Mouse (Mus musculus) embryonic facial prominence, embryonic 14.5 days (tissue): ENCODE results near the gene Add1. TPM values are rescaled to one million over a fixed set of nuclear protein-coding genes. Genes with fewer than 3 reads are reported as not detected.

Experiments used
- ATAC-seq: fragments of 200-750 bp; cut with Nextera tagmentation; 2 replicates; pipeline ENCODE4 v1.8.0; 2017; ENCODE audit warnings: low read depth, moderate number of reproducible peaks, moderate TSS enrichment
- DNase-seq: peaks from one replicate; pipeline ENCODE4 v3.0.0-alpha.2; 2015; ENCODE audit warnings: low spot score
- H3K27ac ChIP-seq: fragments of 300-500 bp; sonication (generic); replicated peaks from 2 replicates; pipeline ENCODE4 v1.5.1; 2014; ENCODE audit warnings: low read depth, mild to moderate bottlenecking, low read length, moderate library complexity
- H3K27me3 ChIP-seq: fragments of 300-500 bp; sonication (generic); replicated peaks from 2 replicates; pipeline ENCODE4 v1.6.1; 2014; ENCODE audit warnings: low read length; ENCODE audit not compliant: control insufficient read depth, insufficient read depth
- H3K36me3 ChIP-seq: fragments of 300-500 bp; sonication (generic); 2 replicates; pipeline ENCODE4 v1.6.1; 2014; ENCODE audit warnings: low read length, mixed read lengths; ENCODE audit not compliant: control insufficient read depth, insufficient read depth
- H3K4me1 ChIP-seq: fragments of 300-500 bp; sonication (generic); 2 replicates; pipeline ENCODE4 v1.6.1; 2014; ENCODE audit warnings: antibody characterized with exemption, low read length; ENCODE audit not compliant: control insufficient read depth, insufficient read depth
- H3K4me2 ChIP-seq: fragments of 300-500 bp; sonication (generic); 2 replicates; pipeline ENCODE4 v1.6.1; 2014; ENCODE audit warnings: low read depth, mild to moderate bottlenecking, low read length, moderate library complexity, mixed read lengths
- H3K4me3 ChIP-seq: fragments of 300-500 bp; sonication (generic); 2 replicates; pipeline ENCODE4 v1.5.1; 2014; ENCODE audit warnings: low read depth, mild to moderate bottlenecking, low read length
- H3K9ac ChIP-seq: fragments of 300-500 bp; sonication (generic); 2 replicates; pipeline ENCODE4 v1.6.1; 2014; ENCODE audit warnings: low read depth, mild to moderate bottlenecking, low read length, moderate library complexity, mixed read lengths
- H3K9me3 ChIP-seq: fragments of 300-500 bp; sonication (generic); 2 replicates; pipeline ENCODE4 v1.6.1; 2016; ENCODE audit warnings: low read length; ENCODE audit not compliant: control insufficient read depth
- WGBS: fragments of 180-500 bp; shearing (Covaris S2); extraction: QIAGEN DNeasy Blood & Tissue Kit; methylation state at CpG from one replicate; pipeline ENCODE4 v1.1.7; 2014; 5-methylcytosine and 5-hydroxymethylcytosine counted together
- polyA plus RNA-seq: library from polyadenylated mRNA; unstranded; fragments of >200 nt; fragmentation: Nextera tagmentation; extraction: Ambion mirVana; gene quantifications from 2 replicates; pipeline ENCODE4 v1.2.1, GENCODE M21; 2014

The Add1 gene
- polyA plus RNA-seq, 1 experiment from 2014 or later = 190 TPM

DNA sequence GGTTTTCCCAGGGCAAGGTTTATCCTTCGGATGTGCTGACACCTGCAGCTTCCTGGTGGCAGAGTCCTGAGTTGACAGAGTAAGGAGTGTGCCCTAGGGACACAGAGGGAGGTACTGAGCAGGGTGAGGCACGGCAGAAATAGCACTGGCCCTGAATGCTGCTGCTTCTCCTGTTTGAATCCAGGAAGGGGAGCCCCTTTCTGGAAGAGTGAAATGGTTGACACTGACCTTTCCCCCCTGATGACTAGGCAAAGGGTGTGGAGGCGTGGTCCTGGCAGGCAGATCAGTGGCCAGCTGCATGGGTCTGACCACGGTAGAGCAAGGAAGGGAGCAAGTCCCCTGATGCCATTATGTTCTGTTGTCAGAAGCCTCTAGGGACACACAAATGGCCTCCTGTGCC lies 42.8 kb upstream of the Add1 start:
- no peaks in the 10 kb centered on the region for H3K4me1 ChIP-seq
- WGBS = 38% methylated on average over 3 of the region's 4 CpGs
- ATAC-seq = no peak

DNA sequence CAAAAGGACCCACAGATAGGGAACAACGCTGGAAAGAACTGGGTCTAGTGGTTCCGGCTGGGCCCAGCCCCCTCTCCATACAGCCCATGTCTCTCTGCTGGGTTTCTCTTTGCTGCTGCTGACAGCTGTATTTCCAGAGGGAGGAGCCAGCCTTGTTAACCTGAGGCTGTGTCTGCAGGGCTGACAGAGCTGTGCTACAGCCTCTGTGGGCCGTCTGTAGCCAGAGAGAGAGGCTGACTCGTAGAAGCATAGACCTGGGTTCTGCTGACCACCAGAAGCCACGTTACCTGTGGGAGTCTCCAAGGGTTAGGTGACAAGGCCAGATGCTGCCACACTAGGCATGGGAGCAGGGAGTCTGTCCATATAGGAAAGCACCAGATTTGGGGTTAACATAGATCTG lies 40.4 kb upstream of the Add1 start:
- no peak overlapping the region for H3K27ac ChIP-seq
- no peaks in the 10 kb centered on the region for H3K27me3 ChIP-seq
- H3K4me3 ChIP-seq = no peak overlapping the region
- no peak overlapping the region for H3K9ac ChIP-seq
- WGBS = 71% methylated on average over 5 of the region's 5 CpGs
- ATAC-seq (no peak), DNase-seq (no peak)
- no peaks in the 10 kb centered on the region for H3K4me1 ChIP-seq
- no peak overlapping the region for H3K4me2 ChIP-seq
- no peaks in the 10 kb centered on the region for H3K9me3 ChIP-seq
- no peaks in the 10 kb centered on the region for H3K36me3 ChIP-seq

More for the DNA sequence above, 42.8 kb upstream of the Add1 start:
- H3K4me3 ChIP-seq = no peak overlapping the region
- H3K36me3 ChIP-seq = no peaks in the 10 kb centered on the region
- H3K27ac ChIP-seq = no peak overlapping the region
- H3K27me3 ChIP-seq = no peaks in the 10 kb centered on the region
- no peak overlapping the region for H3K4me2 ChIP-seq
- DNase-seq = no peak
- H3K9ac ChIP-seq = no peak overlapping the region
- H3K9me3 ChIP-seq = no peaks in the 10 kb centered on the region

DNA sequence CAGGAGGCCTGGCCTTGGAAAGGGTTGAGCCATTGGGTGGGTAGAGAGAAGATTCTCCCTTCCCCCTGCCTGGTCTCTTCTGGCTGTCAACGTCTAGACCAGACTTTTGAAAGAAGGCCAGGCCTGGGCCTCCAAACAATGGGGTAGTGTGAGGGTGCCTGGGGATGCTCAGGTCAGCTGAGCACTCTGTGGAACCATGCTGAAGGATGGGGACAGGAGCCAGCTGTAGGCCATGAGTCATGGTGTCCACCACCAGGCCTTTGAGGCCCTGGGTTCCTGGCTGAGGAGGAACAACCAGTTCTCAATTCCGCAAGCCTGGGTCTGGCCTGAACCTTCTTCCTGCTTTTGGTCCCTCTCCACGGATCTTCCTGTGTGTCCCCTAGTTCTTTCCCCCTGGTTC lies 39.6 kb upstream of the Add1 start:
- WGBS = 58% methylated on average over 3 of the region's 3 CpGs
- H3K27ac ChIP-seq = no peak overlapping the region
- ATAC-seq = no peak

DNA sequence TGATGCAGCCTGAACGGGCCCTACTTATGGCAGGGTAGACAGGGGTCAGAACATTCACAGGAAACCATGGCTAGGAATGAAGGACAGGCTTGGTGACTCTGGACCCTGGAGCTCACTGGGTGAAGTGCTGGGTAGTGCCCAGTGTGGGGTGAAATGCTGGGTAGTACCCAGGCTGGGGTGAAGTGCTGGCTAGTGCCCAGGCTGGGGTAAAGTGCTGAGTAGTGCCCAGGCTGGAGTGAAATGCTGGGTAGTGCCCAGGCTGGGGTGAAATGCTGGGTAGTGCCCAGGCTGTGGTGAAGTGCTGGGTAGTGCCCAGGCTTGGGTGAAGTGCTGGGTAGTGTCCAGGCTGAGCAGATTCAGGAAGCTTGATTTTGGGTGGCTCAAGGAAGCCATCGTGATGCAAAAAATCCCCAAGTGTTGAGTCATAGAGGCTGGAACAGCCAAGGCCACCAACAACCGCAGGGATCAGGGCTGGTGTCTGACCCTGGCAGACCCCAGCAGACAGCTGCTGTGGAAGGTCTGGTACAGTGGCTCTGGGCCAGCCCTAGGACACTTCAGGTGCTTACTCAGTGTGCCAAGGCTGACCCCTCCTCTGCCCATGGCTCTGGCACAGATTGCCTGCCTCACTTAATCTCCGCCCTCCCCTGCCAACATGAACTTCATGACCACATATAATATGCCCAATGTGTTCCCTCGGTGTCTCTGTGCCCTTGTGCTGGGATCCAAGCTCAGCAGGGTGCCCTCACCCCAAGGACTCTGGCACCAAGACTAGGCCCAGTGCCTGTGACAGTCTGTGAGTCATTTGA lies 38.5 kb upstream of the Add1 start:
- no peak overlapping the region for H3K27ac ChIP-seq
- no peak for DNase-seq
- no peaks in the 10 kb centered on the region for H3K4me1 ChIP-seq
- H3K4me2 ChIP-seq = no peak overlapping the region
- ATAC-seq = no peak
- no peaks in the 10 kb centered on the region for H3K27me3 ChIP-seq
- H3K9ac ChIP-seq = no peak overlapping the region
- WGBS = 61% methylated on average over 4 of the region's 5 CpGs
- no peak overlapping the region for H3K4me3 ChIP-seq
- H3K36me3 ChIP-seq = no peaks in the 10 kb centered on the region
- H3K9me3 ChIP-seq = no peaks in the 10 kb centered on the region

More for the DNA sequence above, 39.6 kb upstream of the Add1 start:
- no peak overlapping the region for H3K4me2 ChIP-seq
- no peaks in the 10 kb centered on the region for H3K9me3 ChIP-seq
- no peak overlapping the region for H3K9ac ChIP-seq
- no peaks in the 10 kb centered on the region for H3K27me3 ChIP-seq
- no peaks in the 10 kb centered on the region for H3K36me3 ChIP-seq
- H3K4me3 ChIP-seq = no peak overlapping the region
- H3K4me1 ChIP-seq = no peaks in the 10 kb centered on the region
- DNase-seq = no peak

DNA sequence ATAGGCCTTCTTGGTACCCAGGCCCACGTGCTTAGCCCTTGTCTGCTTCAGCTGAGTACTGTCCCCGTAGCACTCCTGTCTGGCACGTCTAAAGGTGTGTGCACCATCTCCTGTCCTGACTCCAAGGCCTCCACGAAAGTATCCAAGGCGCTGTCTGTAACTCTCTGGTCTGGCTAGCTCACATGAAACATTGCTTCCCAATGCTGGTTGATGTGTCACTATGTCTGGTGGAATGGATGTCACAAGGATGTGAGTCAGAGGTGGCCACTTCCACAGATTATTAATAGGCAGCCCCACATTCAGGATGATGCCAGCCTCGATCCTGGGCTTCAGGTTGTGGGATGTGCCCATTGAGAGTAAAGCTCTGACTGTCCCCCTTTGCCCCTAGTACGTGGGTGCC lies 37.6 kb upstream of the Add1 start:
- Histone ChIP-seq H3K9me3 (no peaks in the 10 kb centered on the region), H3K4me3 (no peak overlapping the region), H3K36me3 (no peaks in the 10 kb centered on the region), H3K9ac (no peak overlapping the region), H3K27ac (no peak overlapping the region), H3K27me3 (no peaks in the 10 kb centered on the region), H3K4me1 (no peaks in the 10 kb centered on the region), H3K4me2 (no peak overlapping the region)
- ATAC-seq = no peak
- no peak for DNase-seq
- 88% methylated on average over 7 of the region's 7 CpGs for WGBS

DNA sequence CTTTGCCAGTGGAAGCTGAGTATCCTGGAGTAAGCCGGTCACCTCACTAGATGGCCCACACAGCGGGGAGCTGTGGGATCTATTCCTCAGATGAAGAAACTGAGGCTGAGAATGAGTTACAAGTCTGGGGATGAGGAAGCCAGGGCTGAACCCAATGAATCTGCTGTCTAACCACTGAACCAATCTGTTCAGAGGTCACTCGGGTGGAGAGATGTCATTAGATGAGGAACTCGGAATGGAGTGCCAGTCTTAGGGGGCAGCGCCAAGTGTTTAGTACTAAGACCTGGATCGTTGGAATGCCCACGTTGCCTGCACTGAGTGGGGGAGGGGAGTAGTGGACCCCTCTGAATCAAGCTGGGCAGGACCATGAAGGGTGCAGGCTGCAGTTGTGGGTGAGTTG lies 35.4 kb upstream of the Add1 start:
- H3K4me2 ChIP-seq = no peak overlapping the region
- ATAC-seq = no peak
- WGBS = 74% methylated on average over 7 of the region's 7 CpGs

DNA sequence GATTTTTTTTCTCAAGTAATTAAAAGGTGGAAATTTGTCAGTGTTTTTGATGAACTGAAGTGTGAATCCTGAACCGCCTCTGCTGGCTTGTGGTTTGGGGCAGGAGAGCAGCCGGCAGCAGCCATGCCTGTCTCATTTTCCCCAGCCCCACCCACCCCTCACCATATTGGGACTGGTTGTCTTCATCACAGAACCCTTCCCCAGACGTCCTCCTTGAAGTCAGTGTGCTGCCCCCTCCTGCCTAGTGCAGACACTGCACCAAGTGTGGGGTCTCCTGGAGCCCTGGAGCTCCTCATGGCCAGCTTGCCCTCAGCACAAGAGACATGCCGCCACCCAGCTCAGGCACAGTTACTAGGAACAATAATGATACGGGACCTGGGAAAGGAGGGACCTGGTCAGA lies 34.9 kb upstream of the Add1 start:
- DNase-seq = no peak
- no peak overlapping the region for H3K4me3 ChIP-seq
- H3K36me3 ChIP-seq = no peaks in the 10 kb centered on the region
- no peak overlapping the region for H3K4me2 ChIP-seq
- ATAC-seq = no peak
- H3K27me3 ChIP-seq = no peaks in the 10 kb centered on the region
- no peak overlapping the region for H3K9ac ChIP-seq
- WGBS = 30% methylated on average over 5 of the region's 5 CpGs
- no peaks in the 10 kb centered on the region for H3K4me1 ChIP-seq
- no peak overlapping the region for H3K27ac ChIP-seq
- no peaks in the 10 kb centered on the region for H3K9me3 ChIP-seq

More for the DNA sequence above, 35.4 kb upstream of the Add1 start:
- H3K4me3 ChIP-seq = no peak overlapping the region
- H3K36me3 ChIP-seq = no peaks in the 10 kb centered on the region
- H3K27ac ChIP-seq = no peak overlapping the region
- DNase-seq = no peak
- no peaks in the 10 kb centered on the region for H3K4me1 ChIP-seq
- H3K9ac ChIP-seq = no peak overlapping the region
- no peaks in the 10 kb centered on the region for H3K9me3 ChIP-seq
- H3K27me3 ChIP-seq = no peaks in the 10 kb centered on the region

DNA sequence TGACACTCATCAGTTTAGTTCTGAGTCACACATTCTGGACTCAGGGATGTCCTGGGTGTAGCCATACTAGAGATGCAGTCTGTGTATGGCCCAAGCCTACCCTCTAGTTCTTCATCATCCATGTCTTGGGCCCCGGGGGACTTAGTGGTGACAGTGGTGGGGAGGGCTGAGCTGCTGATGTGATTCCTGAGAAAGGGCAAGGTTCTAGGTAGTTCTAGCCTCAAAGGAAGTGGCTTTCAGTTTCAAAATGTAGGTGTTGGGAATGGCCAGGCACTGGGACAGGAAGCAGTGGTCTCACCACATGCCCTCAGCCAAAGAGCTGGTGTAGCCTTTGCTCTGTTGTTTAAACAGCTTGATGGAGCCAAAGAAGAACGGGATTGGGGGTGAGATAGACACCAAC lies 34.3 kb upstream of the Add1 start:
- Histone ChIP-seq H3K9me3 (no peaks in the 10 kb centered on the region), H3K36me3 (no peaks in the 10 kb centered on the region), H3K4me1 (no peaks in the 10 kb centered on the region), H3K27ac (no peak overlapping the region), H3K9ac (no peak overlapping the region), H3K4me2 (no peak overlapping the region), H3K4me3 (no peak overlapping the region), H3K27me3 (no peaks in the 10 kb centered on the region)
- DNase-seq = no peak
- no peak for ATAC-seq
- 91% methylated on average over 2 of the region's 2 CpGs for WGBS

DNA sequence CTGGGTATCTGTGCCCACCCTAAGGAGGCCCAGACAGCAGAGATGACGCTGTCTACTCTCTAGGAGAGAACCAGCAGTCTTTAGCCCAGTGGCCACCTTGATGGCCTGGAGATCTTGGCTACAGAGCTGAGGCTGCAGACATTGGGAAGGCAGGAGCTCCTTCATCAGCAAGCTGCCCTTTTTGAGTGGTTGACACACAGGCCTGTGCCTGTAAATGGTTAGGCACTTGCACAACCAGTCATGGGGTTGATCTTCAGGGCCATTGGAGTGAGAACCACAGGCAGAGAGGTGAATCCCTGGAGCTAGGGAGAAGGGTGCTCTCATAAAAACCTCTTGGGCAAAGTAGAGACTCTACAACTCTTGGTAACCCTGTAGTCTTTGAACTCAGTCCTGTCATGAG lies 31.3 kb upstream of the Add1 start:
- ATAC-seq (no peak), DNase-seq (no peak)
- WGBS = 83% methylated on average over 1 of the region's 1 CpGs
- Histone ChIP-seq H3K4me1 (no peaks in the 10 kb centered on the region), H3K27ac (no peak overlapping the region), H3K4me2 (no peak overlapping the region), H3K4me3 (no peak overlapping the region), H3K9ac (no peak overlapping the region), H3K36me3 (no peaks in the 10 kb centered on the region), H3K27me3 (no peaks in the 10 kb centered on the region), H3K9me3 (no peaks in the 10 kb centered on the region)
